Mouse (Mus musculus): ENCODE results near the gene Hsd17b13.
"Not testable (repeated sequence)": the region's sequence is repeated elsewhere in the genome, so short reads cannot be mapped to it uniquely, and the experiment has no call there.

Hsd17b13 gene

DNA sequence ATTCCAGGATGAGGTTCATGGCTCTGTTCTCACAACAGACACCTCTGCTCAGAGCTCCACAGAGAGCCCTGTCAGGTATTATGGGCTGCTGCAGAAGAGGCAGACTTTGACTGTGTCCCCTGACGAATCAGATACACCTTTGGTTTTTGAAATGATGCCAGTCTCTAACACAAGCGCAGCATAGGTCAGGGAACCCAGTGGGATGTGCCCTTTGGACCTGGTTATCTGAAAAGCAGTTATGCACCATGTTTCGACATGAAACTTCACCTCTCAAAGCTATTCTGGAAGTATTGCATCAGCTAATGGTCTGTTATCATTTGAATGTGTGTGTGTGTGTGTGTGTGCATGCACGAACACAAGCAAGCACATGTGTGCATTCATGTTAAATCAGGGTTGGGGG lies at the start of gene Hsd17b13:
Hsd17b13 (minus strand) TSS at position 114 of the 400 bp plus-strand sequence.
- DNase-seq (ENCODE audit: extremely low read depth, low read depth, low spot score), result no peak

DNA sequence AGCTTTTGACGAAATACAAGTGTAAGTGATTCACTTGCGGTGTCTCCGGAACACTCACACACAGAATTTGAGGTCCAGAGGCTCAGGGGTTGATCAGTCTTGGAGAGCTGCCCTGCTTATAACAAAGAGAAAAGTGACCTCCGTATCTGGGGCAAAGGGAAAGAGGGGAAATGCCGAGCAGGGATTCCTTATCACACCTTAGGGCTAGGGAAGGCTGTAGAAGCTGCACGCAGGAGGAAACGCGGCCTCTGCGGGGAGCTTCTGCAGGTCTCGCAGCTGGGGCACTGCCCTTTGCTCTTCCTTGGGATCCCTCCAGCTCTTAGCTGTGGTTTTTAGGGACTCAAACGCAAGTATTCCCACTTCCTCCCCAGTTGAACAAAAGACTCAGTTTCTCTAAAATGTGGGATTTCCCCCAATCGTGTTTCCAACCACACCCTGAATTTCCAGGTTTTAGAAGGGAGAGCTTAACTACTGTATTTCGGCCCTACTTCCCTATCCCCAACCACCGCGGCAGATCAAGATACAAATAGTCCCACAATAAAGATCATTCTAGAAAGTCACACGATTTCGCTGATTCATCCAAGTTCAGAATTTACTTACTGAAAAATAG lies 48.1 kb upstream of the Hsd17b13 start:
- DNase-seq (ENCODE audit: extremely low read depth, low read depth, low spot score), result no peak

DNA sequence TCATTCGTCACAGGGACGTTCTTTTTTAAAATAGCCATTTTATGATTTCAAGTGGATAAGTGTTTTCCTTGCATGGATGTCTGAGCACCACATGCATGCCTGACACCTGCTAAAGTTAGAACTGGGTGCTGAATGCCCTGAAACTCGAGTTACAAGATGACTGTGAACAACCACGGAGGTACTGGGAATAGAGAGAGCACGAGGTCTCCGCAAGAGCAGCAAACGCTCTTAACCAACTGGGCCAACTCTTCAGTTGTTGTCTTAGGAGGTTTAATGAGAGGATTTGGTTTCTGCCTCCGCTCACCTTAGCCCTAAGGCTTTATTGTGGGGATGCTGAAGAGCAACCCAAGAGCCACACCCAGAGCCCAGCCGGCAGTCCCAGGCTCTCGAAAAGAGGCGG lies 47.6 kb upstream of the Hsd17b13 start:
- DNase-seq (ENCODE audit: extremely low read depth, low read depth, low spot score), result no peak

DNA sequence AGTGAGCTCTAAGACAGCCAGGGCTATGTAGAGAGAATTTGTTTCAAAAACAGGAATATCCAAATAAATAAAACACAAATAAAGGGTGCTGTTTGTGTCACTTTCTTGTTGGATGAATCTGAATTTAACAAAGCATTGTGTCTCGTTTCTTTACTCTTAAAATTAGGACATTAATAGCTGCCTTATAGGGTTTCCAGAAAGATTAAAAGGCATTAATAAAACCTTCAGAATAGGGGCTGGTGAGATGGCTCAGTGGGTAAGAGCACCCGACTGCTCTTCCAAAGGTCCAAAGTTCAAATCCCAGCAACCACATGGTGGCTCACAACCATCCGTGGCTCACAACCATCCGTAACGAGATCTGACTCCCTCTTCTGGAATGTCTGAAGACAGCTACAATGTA lies 47.0 kb upstream of the Hsd17b13 start:
- not testable (repeated sequence) for DNase-seq (ENCODE audit: extremely low read depth, low read depth, low spot score)

DNA sequence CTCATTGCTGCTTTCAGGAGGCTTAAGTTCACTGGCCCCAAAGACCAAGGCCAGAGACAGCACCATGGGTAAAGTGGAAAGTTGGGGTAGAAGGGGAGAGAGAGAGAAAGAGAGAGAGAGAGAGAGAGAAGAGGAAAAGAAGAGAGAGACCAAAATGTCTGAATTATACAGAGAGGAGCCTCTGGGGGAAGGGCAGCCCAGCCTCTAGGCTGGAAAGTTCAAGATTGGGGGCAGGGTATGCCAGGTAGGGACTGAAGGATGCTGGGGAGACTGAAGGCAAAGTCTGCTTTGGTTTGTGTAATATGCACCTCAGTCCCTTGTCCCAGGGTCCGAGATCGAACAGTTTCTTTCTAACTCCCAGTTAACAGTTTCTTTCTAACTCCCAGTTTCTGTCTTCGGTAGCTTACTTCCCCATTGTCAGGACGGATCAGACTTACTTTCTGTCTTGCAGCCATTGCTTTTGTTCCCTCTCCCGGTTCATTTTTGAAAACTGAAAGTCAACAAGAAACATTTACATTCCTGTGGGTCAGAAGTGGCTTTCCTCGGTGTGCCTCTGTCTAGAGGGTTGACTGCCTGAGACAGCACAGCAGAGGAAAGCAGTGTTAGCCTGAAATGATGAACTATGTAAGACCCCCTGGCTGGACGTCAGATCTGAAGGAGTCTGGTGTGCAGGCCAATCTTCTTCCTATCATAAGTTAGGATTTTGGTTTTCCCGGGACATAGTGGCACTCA lies 46.2 kb upstream of the Hsd17b13 start:
- no peak for DNase-seq (ENCODE audit: extremely low read depth, low read depth, low spot score)

DNA sequence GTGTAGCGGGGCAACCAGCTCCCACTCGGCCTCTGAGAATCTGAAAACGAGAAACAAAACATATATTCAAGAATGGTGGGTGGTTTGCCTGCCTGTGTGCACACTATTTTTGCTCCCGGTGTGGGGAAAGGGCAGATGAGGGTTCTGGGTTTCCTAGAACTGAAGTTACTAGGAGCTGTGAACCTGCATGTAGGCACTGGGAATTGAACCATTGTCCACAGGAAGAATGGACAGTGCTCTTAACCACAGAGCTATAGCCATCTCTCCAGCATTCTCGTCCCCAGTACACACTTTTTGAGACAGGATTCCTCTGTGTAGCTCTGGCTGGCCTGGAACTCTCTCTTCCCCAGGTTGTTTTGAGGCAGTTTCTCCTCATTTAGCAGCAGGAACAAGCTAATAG lies 45.3 kb upstream of the Hsd17b13 start:
- DNase-seq (ENCODE audit: extremely low read depth, low read depth, low spot score), result no peak

DNA sequence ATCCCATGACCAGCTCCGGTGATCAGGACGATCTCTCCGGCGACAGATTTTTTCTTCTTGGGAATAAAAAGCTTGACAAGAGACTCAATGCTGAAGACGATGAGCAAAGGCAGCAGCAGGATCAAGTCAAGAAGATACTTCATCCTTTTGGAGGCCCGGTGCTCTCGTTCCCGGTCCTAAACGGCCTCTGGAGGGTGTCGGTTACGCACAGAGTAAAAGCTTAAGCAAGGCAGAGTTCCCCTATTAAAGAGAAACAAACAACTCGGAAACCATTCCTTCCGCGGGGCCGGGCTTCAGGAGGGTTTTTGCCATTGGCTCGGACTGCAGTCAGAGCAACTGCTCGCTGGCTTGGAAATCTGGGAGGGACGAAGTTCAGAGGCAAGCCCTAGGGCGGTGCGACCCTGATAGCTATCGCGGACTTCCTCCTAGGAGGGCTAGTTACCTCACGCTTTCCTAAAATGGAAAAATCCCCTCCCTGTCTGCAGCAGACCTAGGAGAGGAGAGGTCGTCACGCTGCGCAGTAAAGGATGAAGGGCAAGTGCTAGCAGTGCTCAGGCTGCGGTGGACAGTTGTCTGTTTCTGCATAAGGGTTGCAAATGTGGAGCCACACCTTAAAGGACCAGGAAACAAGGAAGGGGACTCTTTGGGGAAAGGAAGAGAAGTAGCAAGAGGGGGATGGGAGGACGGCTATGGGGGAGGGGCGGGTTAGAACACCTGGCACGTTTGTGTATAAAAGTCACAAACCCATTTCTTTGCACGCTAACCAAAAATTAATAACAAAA lies 44.6 kb upstream of the Hsd17b13 start, which contains the start of gene Hsd17b11:
Hsd17b11 (minus strand) TSS at position 323 of the 782 bp plus-strand sequence.
- no peak for DNase-seq (ENCODE audit: extremely low read depth, low read depth, low spot score)

DNA sequence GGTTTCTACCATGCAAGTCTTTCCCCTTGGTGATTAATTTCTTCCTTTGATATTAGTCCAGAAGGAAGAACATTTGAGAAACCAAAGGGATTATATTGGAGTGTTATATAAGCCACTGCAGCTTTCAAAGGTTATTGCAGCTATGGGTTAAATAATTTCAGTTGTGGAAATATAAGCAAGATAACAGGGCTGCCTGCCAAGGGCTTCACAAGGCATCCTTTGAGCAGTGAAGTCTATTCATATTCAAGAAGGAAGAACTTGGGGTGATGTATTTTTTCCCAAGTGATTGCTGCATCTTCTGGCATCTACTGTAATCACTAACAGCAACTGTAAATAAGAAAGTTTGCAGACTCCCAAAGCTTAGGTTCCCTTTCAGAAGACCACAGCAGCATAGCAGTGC lies 34.2 kb upstream of the Hsd17b13 start:
- no peak for DNase-seq (ENCODE audit: extremely low read depth, low read depth, low spot score)

DNA sequence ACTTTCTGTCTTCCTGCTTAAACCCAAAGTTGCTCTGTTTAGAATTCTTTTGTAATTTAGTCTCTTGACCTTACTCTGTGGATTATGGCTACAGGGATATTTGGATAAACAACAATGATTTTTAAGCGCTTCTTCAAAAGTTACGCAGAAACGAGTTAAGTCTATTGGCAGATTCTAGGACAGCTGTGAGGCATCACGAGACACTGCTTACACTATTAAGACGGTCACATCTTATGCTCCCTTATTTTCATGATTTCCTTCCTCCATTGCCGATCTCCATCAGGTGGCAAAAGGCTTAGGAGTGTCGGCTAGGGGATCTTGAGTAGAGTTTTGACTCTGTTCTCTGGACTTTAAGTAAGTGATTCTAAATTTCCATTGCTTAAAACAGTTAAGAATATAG lies 33.1 kb upstream of the Hsd17b13 start:
- DNase-seq (ENCODE audit: extremely low read depth, low read depth, low spot score), result no peak

DNA sequence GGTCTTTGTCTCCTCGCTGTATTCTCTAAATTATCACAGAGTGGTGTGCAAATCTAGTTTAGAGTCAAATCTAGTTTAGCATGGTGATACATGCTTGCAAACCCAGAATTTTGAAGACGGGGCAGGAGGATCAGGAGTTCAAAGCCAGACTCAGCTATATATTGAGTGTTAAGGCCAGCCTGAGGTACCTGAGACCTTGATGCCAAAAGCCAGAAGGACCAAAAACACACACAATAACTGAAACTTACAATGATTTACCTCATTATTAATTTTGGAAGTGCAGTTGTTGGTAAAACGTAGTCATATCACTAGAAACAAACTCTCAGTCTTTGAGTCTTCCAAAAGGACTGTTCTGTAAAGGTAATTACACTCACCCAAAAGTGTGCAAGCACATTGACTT lies 32.2 kb upstream of the Hsd17b13 start:
- no peak for DNase-seq (ENCODE audit: extremely low read depth, low read depth, low spot score)

DNA sequence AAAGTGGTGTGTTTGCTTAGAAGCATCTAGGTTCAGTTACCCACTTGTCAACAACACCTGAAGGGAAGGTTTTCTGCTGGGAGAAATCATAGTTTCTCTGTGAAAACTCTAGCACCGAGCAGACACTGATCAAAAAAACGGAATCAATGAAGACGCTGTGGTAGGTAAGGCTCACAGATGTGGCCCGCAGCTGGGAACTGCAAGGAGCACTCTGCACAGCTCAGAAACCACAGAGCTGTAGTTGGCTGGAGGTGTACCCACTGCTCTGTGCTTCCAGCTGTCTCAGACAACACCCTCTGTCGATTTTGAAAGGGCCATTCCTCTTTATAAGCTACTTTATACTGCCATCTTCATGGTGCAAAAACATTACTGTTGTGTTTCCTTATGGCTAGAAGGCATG lies 30.6 kb upstream of the Hsd17b13 start:
- DNase-seq (ENCODE audit: extremely low read depth, low read depth, low spot score), result no peak

DNA sequence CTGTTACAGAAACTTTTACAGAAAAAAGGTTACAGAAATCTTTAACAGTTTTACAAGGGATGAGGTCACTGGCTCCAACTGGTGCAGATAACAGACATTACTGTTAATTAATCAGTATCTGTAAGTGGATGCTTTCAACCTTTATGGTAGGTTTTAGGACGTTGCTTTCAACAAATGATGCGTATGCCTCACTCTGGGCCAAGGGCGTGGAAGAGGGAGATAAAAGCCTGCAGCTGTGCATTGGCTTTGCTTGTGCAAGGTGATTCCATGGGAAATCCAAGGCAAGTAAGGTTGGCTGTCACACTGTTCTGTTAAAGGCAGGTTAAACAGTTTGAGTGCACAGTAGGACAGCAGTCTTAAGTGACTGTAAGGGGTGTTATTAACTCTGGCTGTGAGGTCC lies 29.6 kb upstream of the Hsd17b13 start:
- no peak for DNase-seq (ENCODE audit: extremely low read depth, low read depth, low spot score)

DNA sequence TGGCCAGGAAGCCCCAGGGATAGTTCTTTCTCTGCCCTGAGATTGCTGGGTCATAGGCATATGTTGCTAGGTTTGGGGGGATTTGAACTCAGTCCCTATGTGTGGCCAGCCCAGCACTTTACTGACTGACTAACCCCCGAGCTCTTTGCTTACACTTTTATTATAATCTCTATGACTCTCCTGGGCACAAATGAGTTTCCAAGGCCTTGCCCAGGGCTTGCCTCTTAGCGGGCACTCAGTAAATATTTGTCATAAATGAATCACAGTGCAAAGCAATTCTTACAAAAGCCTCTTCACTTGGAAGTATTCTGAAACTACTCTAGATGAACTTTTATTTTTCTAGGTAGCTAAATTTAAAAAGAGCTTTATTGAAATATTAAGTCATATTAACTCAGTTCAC lies 26.7 kb upstream of the Hsd17b13 start:
- no peak for DNase-seq (ENCODE audit: extremely low read depth, low read depth, low spot score)

DNA sequence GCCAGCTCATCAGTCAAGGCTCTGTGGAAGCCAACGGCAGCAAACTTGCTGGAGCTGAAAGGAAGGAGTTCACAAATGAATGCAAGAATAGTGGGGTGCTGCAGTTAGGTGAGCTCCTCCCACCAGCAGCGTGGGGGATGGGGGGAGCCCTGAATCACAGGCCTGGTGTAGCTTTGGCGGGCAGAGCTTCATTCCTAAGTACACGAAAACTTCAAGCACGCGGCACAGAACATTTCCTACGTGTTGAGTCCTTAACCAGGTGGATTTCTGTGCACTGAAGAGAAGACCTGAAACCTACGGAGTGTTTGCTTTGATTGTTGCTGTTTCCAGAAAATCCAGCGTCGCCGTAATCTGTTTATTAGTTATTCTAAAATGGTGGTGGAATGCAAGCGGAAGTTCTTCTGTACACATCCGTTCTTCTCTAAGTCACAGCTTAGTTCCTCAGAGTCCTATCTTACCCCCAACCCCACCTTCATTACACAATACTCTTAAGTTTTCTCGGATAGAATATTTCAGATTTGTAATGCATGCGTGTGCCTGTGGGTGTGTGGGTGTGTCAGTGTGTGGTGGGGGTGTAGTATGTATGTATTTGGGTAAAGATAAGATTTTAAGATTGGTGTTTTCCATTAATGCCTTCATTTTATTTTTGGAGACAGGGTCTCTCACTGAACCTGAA lies 26.2 kb upstream of the Hsd17b13 start:
- DNase-seq (ENCODE audit: extremely low read depth, low read depth, low spot score), result no peak

DNA sequence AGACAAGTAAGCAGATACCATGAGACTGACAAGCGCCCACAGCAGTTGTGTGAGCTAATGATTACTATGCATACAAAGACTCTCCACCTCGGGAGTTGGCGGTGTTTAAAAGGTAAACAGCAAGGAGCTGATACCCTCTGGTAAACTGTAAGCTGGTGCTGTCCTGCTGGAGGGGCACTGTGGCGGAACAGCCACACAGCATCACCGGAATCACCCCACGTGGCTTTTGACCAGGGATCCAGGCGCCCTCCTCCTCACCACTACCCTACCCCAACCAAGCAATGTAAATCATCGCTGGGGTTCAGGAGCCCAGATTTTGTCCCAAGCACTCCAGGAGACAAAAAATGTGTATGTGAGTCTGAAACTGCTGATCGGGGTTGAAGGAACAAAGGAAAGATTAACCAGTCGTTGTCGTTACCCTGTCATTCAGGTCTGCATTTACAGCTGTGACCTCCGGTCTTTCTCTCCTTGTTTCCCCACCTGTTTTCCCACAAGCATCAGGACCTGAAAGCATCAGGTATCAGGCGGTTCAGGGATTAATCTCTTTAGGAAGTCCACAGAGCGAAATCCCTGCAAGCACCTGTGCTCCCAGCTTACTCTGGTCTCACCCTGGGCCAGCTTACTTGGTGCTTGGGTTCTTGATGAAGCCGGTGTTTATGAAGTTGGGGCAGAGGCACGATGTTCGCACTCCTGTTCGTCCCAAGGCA lies 25.5 kb upstream of the Hsd17b13 start:
- DNase-seq (ENCODE audit: extremely low read depth, low read depth, low spot score), result no peak

DNA sequence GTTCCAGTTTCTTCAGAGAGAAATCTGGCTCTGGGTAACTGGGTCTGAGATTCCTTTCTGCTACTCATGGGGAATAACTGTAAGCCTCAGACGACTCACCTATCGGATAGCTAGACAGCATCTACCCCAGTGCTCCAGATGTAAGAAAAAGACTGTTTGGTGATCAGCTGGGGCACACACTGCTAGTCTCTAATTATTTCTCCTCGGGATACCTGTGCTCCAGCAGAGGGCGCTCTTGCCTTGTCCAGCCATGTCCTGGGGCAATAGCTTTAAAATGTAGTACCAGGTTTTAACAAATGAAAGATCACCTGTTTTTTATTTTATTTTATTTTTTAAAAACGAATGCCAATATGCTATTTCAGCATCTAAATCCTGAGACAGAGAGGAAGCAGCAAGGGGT lies 22.5 kb upstream of the Hsd17b13 start:
- DNase-seq (ENCODE audit: extremely low read depth, low read depth, low spot score), result no peak

DNA sequence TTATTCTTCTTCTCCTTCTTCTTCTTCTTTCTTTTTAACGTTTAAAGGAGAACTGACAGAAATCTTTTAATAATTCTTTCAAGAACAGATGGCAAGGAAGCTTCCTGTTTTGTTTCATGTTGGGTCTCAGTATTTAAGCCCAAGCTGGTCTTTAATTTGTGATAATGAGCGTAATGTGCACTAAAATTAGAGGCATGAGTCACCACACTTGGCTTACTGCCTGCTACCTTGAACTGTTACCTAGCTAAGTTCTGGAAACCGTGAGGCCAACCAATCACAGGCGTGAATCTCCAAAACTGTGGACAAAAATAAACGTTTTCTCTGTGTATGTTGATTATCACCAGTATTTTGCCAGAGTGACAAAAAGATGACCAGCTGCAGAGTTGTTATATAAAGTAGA lies 21.5 kb upstream of the Hsd17b13 start:
- no peak for DNase-seq (ENCODE audit: extremely low read depth, low read depth, low spot score)

DNA sequence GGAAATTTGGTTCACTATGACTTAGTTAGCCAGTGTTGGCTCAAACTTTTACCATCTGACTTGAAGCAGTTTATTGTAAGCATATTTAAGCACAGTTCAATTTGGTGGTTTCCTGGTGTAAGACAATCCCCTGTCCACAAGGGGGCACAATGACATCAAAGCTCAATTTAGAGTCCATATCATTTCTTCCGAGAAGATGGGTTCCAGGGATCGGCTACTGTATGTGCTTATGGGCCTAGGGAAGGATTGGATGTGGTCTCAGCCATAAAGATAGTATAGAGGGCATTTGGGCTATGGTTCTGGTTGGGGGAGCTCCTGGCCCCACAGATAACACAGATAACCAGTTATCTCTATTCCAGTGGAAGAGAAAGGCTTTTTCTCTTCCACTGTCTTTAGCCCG lies 18.0 kb upstream of the Hsd17b13 start:
- DNase-seq (ENCODE audit: extremely low read depth, low read depth, low spot score), result no peak

DNA sequence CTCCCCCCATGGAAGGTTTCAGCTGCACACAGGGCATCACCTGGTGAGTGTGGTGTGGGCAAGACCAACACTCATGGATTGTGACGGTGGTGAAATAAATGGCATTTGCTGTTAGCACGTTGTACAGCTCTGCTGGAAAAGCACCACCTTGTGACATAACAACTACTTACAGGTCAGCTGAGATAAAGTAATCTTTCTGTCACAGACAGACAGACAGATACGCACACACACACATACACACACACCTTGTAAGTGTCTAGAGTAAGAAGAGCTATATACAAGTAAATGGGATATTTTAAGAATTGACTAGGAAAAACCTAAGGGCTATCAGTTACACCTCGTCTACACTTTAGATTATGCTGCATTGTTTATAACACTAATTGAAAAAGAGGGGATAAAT lies 17.5 kb upstream of the Hsd17b13 start:
- DNase-seq (ENCODE audit: extremely low read depth, low read depth, low spot score), result no peak

DNA sequence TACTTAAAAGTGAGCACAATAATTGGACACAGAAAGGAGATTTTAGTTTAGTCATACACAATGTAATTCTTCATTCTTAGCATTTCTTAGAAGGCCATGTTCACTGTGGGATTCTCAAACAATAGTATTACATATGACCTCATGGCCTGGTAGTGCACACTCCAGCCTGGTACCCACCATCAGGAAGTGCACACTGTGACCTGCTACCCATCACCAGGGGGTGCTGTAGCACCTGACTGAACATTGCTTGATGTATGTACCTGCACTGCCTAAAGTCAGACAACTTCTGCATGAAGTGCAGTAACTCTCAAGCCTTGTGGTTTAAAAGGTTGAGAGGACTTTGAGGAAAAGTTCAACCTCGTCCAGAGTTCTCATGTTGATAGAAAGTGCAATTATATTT lies 16.4 kb upstream of the Hsd17b13 start:
- DNase-seq (ENCODE audit: extremely low read depth, low read depth, low spot score), result no peak

DNA sequence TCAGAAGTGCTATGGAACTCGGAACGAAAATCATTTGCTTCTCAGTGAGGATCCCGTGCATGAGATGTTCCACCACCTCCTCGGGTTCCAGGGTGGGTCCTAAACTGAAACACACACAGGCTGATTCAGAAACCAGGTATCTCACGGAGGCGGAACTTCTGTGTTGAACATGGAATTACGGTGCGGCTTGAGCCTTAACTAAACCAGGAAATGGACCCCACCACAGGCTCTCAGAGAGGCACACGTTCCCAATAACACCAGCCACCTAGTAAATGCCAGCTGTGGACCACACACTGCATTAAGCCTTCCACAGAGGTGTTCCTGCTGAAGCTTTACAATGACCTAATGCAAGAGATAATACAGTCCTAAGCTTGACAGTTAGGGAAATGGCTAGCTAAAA lies 15.6 kb upstream of the Hsd17b13 start:
- no peak for DNase-seq (ENCODE audit: extremely low read depth, low read depth, low spot score)

Measured in fat pad, adult 2 months (tissue).